Comparison of ENCODE assay signal across 9 mouse cellular contexts in genomic region chr19:45813263-45813662, GRCm38 (mm10). TPM values are rescaled to one million over a fixed set of nuclear protein-coding genes. Genes with fewer than 3 reads are reported as not detected.
DNase-seq lines count a peak whose midpoint lies in the region; ATAC-seq and TF ChIP-seq lines count a peak whose summit lies in the region.
"Had no signal": no experiment of that assay in that cellular context is flagged by ENCODE, and none has a peak within 500 bp of the region (broad histone marks: within the 10 kb centered on the region; RNA-seq: fewer than 3 reads in every experiment).

No protein-coding gene starts in this region.

- H3K27me3 ChIP-seq in kidney, embryonic 14.5 days (ENCODE audit: control insufficient read depth, insufficient read depth, low read length), result no peaks in the 10 kb centered on the region
- peaks cover 8% of the 10 kb centered on the region; the same call in 1 of the 2 replicates for H3K27me3 ChIP-seq in kidney, embryonic 15.5 days
- H3K27me3 ChIP-seq in liver, embryonic 13.5 days, result peaks cover 55% of the 10 kb centered on the region
- peaks cover 9% of the 10 kb centered on the region; the same call in 1 of the 2 replicates for H3K27me3 ChIP-seq in neural tube, embryonic 13.5 days
- no peaks in the 10 kb centered on the region for H3K27me3 ChIP-seq in stomach, postnatal 0 days (ENCODE audit: control insufficient read depth, insufficient read depth, low read length)

- 11% methylated on average over 11 of the region's 11 CpGs for WGBS in kidney, embryonic 14.5 days
- WGBS in kidney, embryonic 15.5 days, result 6% methylated on average over 11 of the region's 11 CpGs
- 6% methylated on average over 11 of the region's 11 CpGs for WGBS in liver, embryonic 13.5 days (ENCODE audit: insufficient replicate concordance)
- WGBS in neural tube, embryonic 13.5 days, result 4% methylated on average over 11 of the region's 11 CpGs
- 4% methylated on average over 11 of the region's 11 CpGs for WGBS in stomach, postnatal 0 days

- peak; percentile 68 for DNase-seq in kidney, adult 11 months
- DNase-seq in cerebellum, adult 8-10 months, result peak; percentile 85
- DNase-seq in gastrocnemius, adult 18-20 months (ENCODE audit: low spot score), result peak; percentile 79
- DNase-seq in liver, embryonic 13.5 days, result peak; percentile 52
- peak; percentile 86 for DNase-seq in stomach, postnatal 0 days (ENCODE audit: low spot score)

- peaks cover 38% of the 10 kb centered on the region for H3K4me1 ChIP-seq in kidney, embryonic 14.5 days (ENCODE audit: control insufficient read depth, insufficient read depth, low read length)
- H3K4me1 ChIP-seq in kidney, embryonic 15.5 days, result peaks cover 59% of the 10 kb centered on the region
- peaks cover 34% of the 10 kb centered on the region for H3K4me1 ChIP-seq in liver, embryonic 13.5 days (replicated peaks)
- peaks cover 56% of the 10 kb centered on the region for H3K4me1 ChIP-seq in neural tube, embryonic 13.5 days (replicated peaks)
- peaks cover 7% of the 10 kb centered on the region; the same call in 1 of the 2 replicates for H3K4me1 ChIP-seq in stomach, postnatal 0 days (replicated peaks; ENCODE audit: control insufficient read depth, insufficient read depth)

- TF ChIP-seq CTCF in stomach, postnatal 0 days (IDR thresholded peaks at IDR 0.05; ENCODE audit: low read depth), result peak; percentile 89

- no peak overlapping the region for H3K9ac ChIP-seq in kidney, embryonic 14.5 days (ENCODE audit: low read depth, low read length)
- H3K9ac ChIP-seq in kidney, embryonic 15.5 days, result no peak overlapping the region
- no peak overlapping the region for H3K9ac ChIP-seq in liver, embryonic 13.5 days
- no peak overlapping the region for H3K9ac ChIP-seq in neural tube, embryonic 13.5 days
- H3K9ac ChIP-seq in stomach, postnatal 0 days (ENCODE audit: low read length), result no peak overlapping the region
- H3K9ac ChIP-seq: embryonic facial prominence, embryonic 13.5 days had no signal

- ATAC-seq in kidney, embryonic 14.5 days (ENCODE audit: low FRiP score, low TSS enrichment), result no peak
- ATAC-seq in kidney, embryonic 15.5 days (replicated peaks; ENCODE audit: low FRiP score), result no peak
- ATAC-seq in liver, embryonic 13.5 days (ENCODE audit: low read depth), result no peak
- ATAC-seq in neural tube, embryonic 13.5 days (ENCODE audit: low read depth), result 0 out of 2 replicates have a peak, but pooled peaks have one; percentile 37
- ATAC-seq in stomach, postnatal 0 days (ENCODE audit: low FRiP score, low TSS enrichment), result 0 out of 2 replicates have a peak, but pooled peaks have one; percentile 18

- no peak for TF ChIP-seq EP300 in stomach, postnatal 0 days (optimal IDR thresholded peaks at IDR 0.05)

- no peak overlapping the region for H3K4me3 ChIP-seq in kidney, embryonic 14.5 days (ENCODE audit: low read length)
- H3K4me3 ChIP-seq in kidney, embryonic 15.5 days (replicated peaks), result no peak overlapping the region
- H3K4me3 ChIP-seq in liver, embryonic 13.5 days (replicated peaks), result no peak overlapping the region
- no peak overlapping the region for H3K4me3 ChIP-seq in neural tube, embryonic 13.5 days
- H3K4me3 ChIP-seq in stomach, postnatal 0 days (ENCODE audit: low read depth, low read length), result no peak overlapping the region
- H3K4me3 ChIP-seq: embryonic facial prominence, embryonic 13.5 days had no signal

- H3K4me2 ChIP-seq in kidney, embryonic 14.5 days (replicated peaks; ENCODE audit: low read depth, low read length), result no peak overlapping the region
- peak overlapping the region; percentile 67 for H3K4me2 ChIP-seq in kidney, embryonic 15.5 days
- no peak overlapping the region for H3K4me2 ChIP-seq in liver, embryonic 13.5 days
- peak overlapping the region; percentile 62 for H3K4me2 ChIP-seq in neural tube, embryonic 13.5 days
- no peak overlapping the region; the same call in 1 of the 2 replicates for H3K4me2 ChIP-seq in stomach, postnatal 0 days (replicated peaks; ENCODE audit: low read depth)

- no peak overlapping the region for H3K27ac ChIP-seq in kidney, embryonic 14.5 days (ENCODE audit: low read depth, low read length)
- H3K27ac ChIP-seq in kidney, embryonic 15.5 days, result no peak overlapping the region
- H3K27ac ChIP-seq in liver, embryonic 13.5 days, result no peak overlapping the region
- H3K27ac ChIP-seq in neural tube, embryonic 13.5 days (replicated peaks), result no peak overlapping the region
- H3K27ac ChIP-seq in stomach, postnatal 0 days (replicated peaks), result no peak overlapping the region
- H3K27ac ChIP-seq: embryonic facial prominence, embryonic 13.5 days had no signal

- H3K9me3 ChIP-seq in kidney, embryonic 14.5 days (ENCODE audit: control insufficient read depth, low read length), result no peaks in the 10 kb centered on the region
- H3K9me3 ChIP-seq in kidney, embryonic 15.5 days (replicated peaks), result no peaks in the 10 kb centered on the region
- no peaks in the 10 kb centered on the region for H3K9me3 ChIP-seq in liver, embryonic 13.5 days (replicated peaks)
- H3K9me3 ChIP-seq in neural tube, embryonic 13.5 days, result no peaks in the 10 kb centered on the region
- H3K9me3 ChIP-seq in stomach, postnatal 0 days (ENCODE audit: control insufficient read depth, low read length), result no peaks in the 10 kb centered on the region
- H3K9me3 ChIP-seq: embryonic facial prominence, embryonic 13.5 days had no signal

- no peaks in the 10 kb centered on the region for H3K36me3 ChIP-seq in kidney, embryonic 14.5 days (ENCODE audit: control insufficient read depth, insufficient read depth, low read length)
- no peaks in the 10 kb centered on the region for H3K36me3 ChIP-seq in kidney, embryonic 15.5 days
- no peaks in the 10 kb centered on the region for H3K36me3 ChIP-seq in liver, embryonic 13.5 days
- H3K36me3 ChIP-seq in neural tube, embryonic 13.5 days, result peaks cover 2% of the 10 kb centered on the region; the same call in 1 of the 2 replicates
- H3K36me3 ChIP-seq in stomach, postnatal 0 days (ENCODE audit: control insufficient read depth, insufficient read depth, low read length), result no peaks in the 10 kb centered on the region
- H3K36me3 ChIP-seq: embryonic facial prominence, embryonic 13.5 days had no signal

RNA-seq across cellular contexts. Expression of gene Kcnip2, which starts 2.6 kb away (rescaled TPM):
- 1.4 and 2.0 TPM in 2 replicates for polyA plus RNA-seq in kidney, embryonic 14.5 days (2014; fragmentation: Nextera tagmentation; extraction: Ambion mirVana)
- under 1 TPM; 0.21 to 0.62 TPM for total RNA-seq in gastrocnemius, adult 18-20 months (2021)
- 2.2 and 2.3 TPM in 2 replicates for polyA plus RNA-seq in kidney, embryonic 15.5 days (2015; fragmentation: Nextera tagmentation; extraction: Ambion mirVana)
- 1.3 and 1.6 TPM in 2 replicates for polyA plus RNA-seq in liver, embryonic 13.5 days (2015; fragmentation: Nextera tagmentation; extraction: Ambion mirVana)
- 8.3 and 8.4 TPM in 2 replicates for polyA plus RNA-seq in neural tube, embryonic 13.5 days (2015; fragmentation: Nextera tagmentation; extraction: Ambion mirVana)
- 2.1 and 2.2 TPM in 2 replicates for polyA plus RNA-seq in stomach, postnatal 0 days (2015; fragmentation: Nextera tagmentation; extraction: Ambion mirVana)

RNA-seq across cellular contexts. Expression of gene Mgea5, which starts 29.6 kb away (rescaled TPM):
- polyA plus RNA-seq in kidney, embryonic 14.5 days (2014; fragmentation: Nextera tagmentation; extraction: Ambion mirVana), result 46.3 and 67.8 TPM in 2 replicates
- 10 to 100 TPM; 32.1 to 39.9 TPM for total RNA-seq in gastrocnemius, adult 18-20 months (2021)
- 47.4 and 53.3 TPM in 2 replicates for polyA plus RNA-seq in kidney, embryonic 15.5 days (2015; fragmentation: Nextera tagmentation; extraction: Ambion mirVana)
- 17.7 and 19.1 TPM in 2 replicates for polyA plus RNA-seq in liver, embryonic 13.5 days (2015; fragmentation: Nextera tagmentation; extraction: Ambion mirVana)
- polyA plus RNA-seq in neural tube, embryonic 13.5 days (2015; fragmentation: Nextera tagmentation; extraction: Ambion mirVana), result 79.4 and 81.4 TPM in 2 replicates
- 16.5 and 19.0 TPM in 2 replicates for polyA plus RNA-seq in stomach, postnatal 0 days (2015; fragmentation: Nextera tagmentation; extraction: Ambion mirVana)

Comparison
In these comparisons a context has a peak if more than half of its experiments do, and no peak if none do; other contexts are left out.
1. H3K4me2 ChIP-seq: peak in kidney, embryonic 15.5 days (single experiment) and neural tube, embryonic 13.5 days (single experiment); none in kidney, embryonic 14.5 days (single experiment), liver, embryonic 13.5 days (single experiment) and stomach, postnatal 0 days (single experiment).
2. ATAC-seq: peak in neural tube, embryonic 13.5 days (single experiment) and stomach, postnatal 0 days (single experiment); none in kidney, embryonic 14.5 days (single experiment), kidney, embryonic 15.5 days (single experiment) and liver, embryonic 13.5 days (single experiment).
3. Peak in every context shown above with its lines, with median percentiles within 50 percentile points of each other: DNase-seq.